Mouse (Mus musculus) myocyte (in vitro differentiated cells): ENCODE measurements around the gene Pilra.

Experiments
- MAX ChIP-seq: IDR thresholded peaks from one replicate; pipeline ENCODE4 v1.6.1; 2011; ENCODE audit warnings: low read depth, mild to moderate bottlenecking, control low read depth
- POLR2AphosphoS2 ChIP-seq: IDR thresholded peaks from one replicate; pipeline ENCODE4 v1.6.1; 2011; ENCODE audit warnings: low read depth, control low read depth; ENCODE audit not compliant: insufficient read length

DNA sequence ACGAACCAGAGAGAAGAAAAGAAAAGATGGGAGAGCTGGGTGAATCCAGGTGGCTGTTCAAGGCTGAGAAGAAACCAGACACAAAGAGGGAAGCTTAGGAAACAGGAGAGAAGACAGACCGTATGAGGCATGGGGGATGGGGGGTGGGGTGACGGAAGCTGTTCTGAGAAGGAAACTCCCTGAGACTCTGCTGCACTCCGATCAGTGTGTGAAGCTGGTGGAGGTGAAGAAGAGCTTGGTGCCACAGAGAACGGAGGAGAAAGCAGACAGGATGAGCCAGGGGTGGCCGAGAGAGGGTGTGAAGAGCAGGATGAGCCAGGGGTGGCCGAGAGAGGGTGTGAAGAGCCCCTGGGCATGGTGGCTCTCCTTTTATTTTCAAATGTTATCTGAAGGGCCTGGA, 9.7 kb downstream of the Pilra start:
- no peak for TF ChIP-seq POLR2AphosphoS2
- TF ChIP-seq MAX: no peak
